Mouse (Mus musculus) erythroblast, embryonic 14.5 days (primary cell): Measurements from ENCODE around the gene D6Wsu163e.

Source experiments
- GATA1 ChIP-seq: IDR thresholded peaks from 2 replicates; pipeline ENCODE4 v1.6.1; 2012; ENCODE audit warnings: low read length, inconsistent platforms, mixed read lengths
- TAL1 ChIP-seq: IDR thresholded peaks from 3 replicates; pipeline ENCODE4 v1.6.1; 2012; ENCODE audit warnings: low read length, inconsistent platforms, mixed read lengths

DNA sequence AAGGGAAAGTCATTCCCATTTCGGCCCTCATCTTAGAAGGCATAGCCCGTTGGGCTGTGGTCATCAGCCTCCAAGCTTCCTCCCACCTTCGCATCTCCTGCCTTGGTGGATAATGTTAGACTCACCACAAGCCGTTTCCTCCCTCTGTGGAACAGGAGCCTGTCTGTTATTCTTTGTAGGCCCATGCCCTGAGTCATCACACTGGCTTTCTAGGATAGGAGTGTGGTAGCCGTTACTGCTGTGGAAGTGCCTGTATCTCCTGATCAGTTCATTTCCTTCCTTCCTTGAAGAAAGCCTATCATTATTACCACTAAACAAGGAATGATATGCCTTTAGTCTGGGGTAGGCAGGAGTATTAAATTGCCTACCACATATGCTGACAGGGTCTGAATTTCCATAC lies 22.9 kb downstream of the D6Wsu163e start:
- TF ChIP-seq TAL1 (no peak), GATA1 (no peak)
